Mouse (Mus musculus) stomach, postnatal 0 days (tissue): ENCODE measurements at regions not wholly inside any gene's neighbourhood (a gene's known extent, or its start where the extent isn't known, plus 50 kb on each side); places are given as distances from the start of the nearest gene placed in this dataset.

ENCODE experiments used
- ATAC-seq: fragments of 200-750 bp; cut with Nextera tagmentation; 2 replicates; pipeline ENCODE4 v1.8.0; 2017; ENCODE audit not compliant: low FRiP score, low TSS enrichment
- DNase-seq: peaks from one replicate; pipeline ENCODE4 v3.0.0-alpha.2; 2016; ENCODE audit warnings: low spot score
- H3K27ac ChIP-seq: fragments of 300-500 bp; sonication (generic); replicated peaks from 2 replicates; pipeline ENCODE4 v1.5.1; 2014; ENCODE audit warnings: mild to moderate bottlenecking, control low read depth
- H3K27me3 ChIP-seq: fragments of 300-500 bp; sonication (generic); 2 replicates; pipeline ENCODE4 v1.6.1; 2014; ENCODE audit warnings: low read length; ENCODE audit not compliant: control insufficient read depth, insufficient read depth
- H3K36me3 ChIP-seq: fragments of 300-500 bp; sonication (generic); 2 replicates; pipeline ENCODE4 v1.6.1; 2014; ENCODE audit warnings: low read length, mixed read lengths; ENCODE audit not compliant: control insufficient read depth, insufficient read depth
- H3K4me1 ChIP-seq: fragments of 300-500 bp; sonication (generic); replicated peaks from 2 replicates; pipeline ENCODE4 v1.6.1; 2014; ENCODE audit warnings: antibody characterized with exemption; ENCODE audit not compliant: control insufficient read depth, insufficient read depth
- H3K4me2 ChIP-seq: fragments of 300-500 bp; sonication (generic); replicated peaks from 2 replicates; pipeline ENCODE4 v1.6.1; 2014; ENCODE audit warnings: low read depth, mild to moderate bottlenecking, control low read depth, moderate library complexity
- H3K4me3 ChIP-seq: fragments of 300-500 bp; sonication (generic); 2 replicates; pipeline ENCODE4 v1.5.1; 2014; ENCODE audit warnings: low read depth, low read length, control low read depth
- H3K9ac ChIP-seq: fragments of 300-500 bp; sonication (generic); 2 replicates; pipeline ENCODE4 v1.6.1; 2014; ENCODE audit warnings: mild to moderate bottlenecking, low read length, control low read depth, mixed read lengths
- H3K9me3 ChIP-seq: fragments of 300-500 bp; sonication (generic); 2 replicates; pipeline ENCODE4 v1.6.1; 2016; ENCODE audit warnings: low read length; ENCODE audit not compliant: control insufficient read depth
- CTCF ChIP-seq: IDR thresholded peaks from 2 replicates; pipeline ENCODE4 v1.5.1; 2016; ENCODE audit warnings: antibody characterized with exemption, low read depth, mild to moderate bottlenecking, moderate library complexity
- EP300 ChIP-seq: optimal IDR thresholded peaks from 2 replicates; pipeline ENCODE3; 2016; ENCODE audit warnings: antibody characterized with exemption
- WGBS: fragments of 180-500 bp; shearing (Covaris S2); extraction: QIAGEN DNeasy Blood & Tissue Kit; methylation state at CpG from one replicate; pipeline ENCODE4 v1.1.7; 2014; 5-methylcytosine and 5-hydroxymethylcytosine counted together

DNA sequence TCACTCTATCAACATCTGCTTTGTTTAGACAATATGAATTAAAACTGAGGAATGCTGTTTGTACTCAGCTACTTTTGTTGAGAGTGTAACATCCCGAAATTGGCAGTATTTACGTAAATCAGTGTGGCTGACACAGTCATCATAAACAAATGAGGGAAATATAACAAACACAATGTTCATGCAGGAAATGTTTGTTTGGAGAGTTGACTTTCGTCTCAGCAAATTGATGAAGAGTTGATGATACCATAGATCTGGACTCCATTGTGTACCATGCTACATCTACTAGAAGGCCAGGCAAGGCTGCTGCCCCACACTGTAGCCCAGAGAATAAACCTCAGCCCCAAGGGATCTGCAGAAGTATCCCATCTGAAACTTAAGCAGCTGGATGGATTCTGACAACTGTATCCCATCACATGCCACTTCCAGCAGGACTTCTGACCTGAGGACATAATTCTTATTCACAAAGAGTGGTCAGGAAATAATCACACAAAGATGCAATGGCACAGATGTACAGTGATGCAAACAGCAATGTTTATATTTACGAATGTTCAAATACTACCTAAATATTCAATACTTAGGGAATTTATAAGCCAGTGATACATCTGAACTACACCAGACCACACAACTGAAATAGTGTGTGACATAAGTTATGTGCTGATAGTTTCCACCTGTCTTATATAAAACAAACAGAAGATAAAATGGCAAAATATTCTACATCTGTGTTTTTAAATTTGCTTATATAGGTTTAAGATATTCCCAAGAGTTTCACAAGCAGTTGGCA is 51.3 kb downstream of the Gm21897 start:
- Histone ChIP-seq H3K27me3 (no peaks in the 10 kb centered on the region), H3K4me3 (no peak overlapping the region), H3K4me1 (no peaks in the 10 kb centered on the region), H3K9ac (no peak overlapping the region), H3K27ac (no peak overlapping the region), H3K9me3 (no peaks in the 10 kb centered on the region), H3K36me3 (no peaks in the 10 kb centered on the region), H3K4me2 (no peak overlapping the region)
- TF ChIP-seq CTCF = no peak
- no peak for TF ChIP-seq EP300
- ATAC-seq = no peak; the same call in 1 of the 2 replicates
- 46% methylated on average over 4 of the region's 4 CpGs for WGBS
- DNase-seq = no peak

DNA sequence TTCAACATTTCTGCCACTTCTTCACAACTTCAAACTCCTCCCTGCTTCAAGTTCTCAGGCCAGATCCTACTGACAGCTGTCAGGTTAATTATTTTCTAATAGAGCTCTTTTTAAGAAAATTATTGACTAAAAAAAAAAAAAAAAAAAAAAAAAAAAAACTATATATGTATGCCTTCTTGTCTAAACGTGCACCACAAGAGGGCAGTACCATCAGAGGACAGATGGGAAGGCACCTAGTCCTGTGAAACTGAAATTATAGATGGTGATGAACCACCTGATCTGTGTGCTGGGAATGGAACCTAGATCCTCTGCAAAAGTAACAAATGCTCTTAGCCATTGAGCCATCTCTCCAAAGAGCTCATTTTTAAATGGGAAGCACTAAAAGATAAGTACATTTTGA is 55.6 kb downstream of the Gm21897 start:
- Histone ChIP-seq H3K9me3 (no peaks in the 10 kb centered on the region), H3K27me3 (no peaks in the 10 kb centered on the region), H3K4me2 (no peak overlapping the region), H3K4me3 (no peak overlapping the region), H3K36me3 (no peaks in the 10 kb centered on the region), H3K27ac (no peak overlapping the region), H3K9ac (no peak overlapping the region), H3K4me1 (no peaks in the 10 kb centered on the region)
- no peak for ATAC-seq
- WGBS = 17% methylated on average over 1 of the region's 1 CpGs
- DNase-seq = no peak
- TF ChIP-seq EP300 (no peak), CTCF (peak; percentile 43)

GRCm38 (mm10) chr16:15373961-15374360 is 56.7 kb downstream of the Gm21897 start:
- Histone ChIP-seq H3K27me3 (no peaks in the 10 kb centered on the region), H3K27ac (no peak overlapping the region), H3K4me3 (no peak overlapping the region), H3K36me3 (no peaks in the 10 kb centered on the region), H3K4me1 (no peaks in the 10 kb centered on the region), H3K9me3 (no peaks in the 10 kb centered on the region), H3K9ac (no peak overlapping the region), H3K4me2 (no peak overlapping the region)
- TF ChIP-seq CTCF (no peak), EP300 (no peak)
- 67% methylated on average over 1 of the region's 1 CpGs for WGBS
- no peak for DNase-seq
- no peak for ATAC-seq

- peak overlapping the region; percentile 9 for H3K27ac ChIP-seq
- no peaks in the 10 kb centered on the region for H3K9me3 ChIP-seq
- no peak for TF ChIP-seq CTCF
- H3K4me2 ChIP-seq = no peak overlapping the region
- no peak overlapping the region for H3K4me3 ChIP-seq
- no peaks in the 10 kb centered on the region for H3K4me1 ChIP-seq
- no peak for DNase-seq
- no peak overlapping the region for H3K9ac ChIP-seq
- ATAC-seq = peak; percentile 21; the same call in 1 of the 2 replicates
- no peaks in the 10 kb centered on the region for H3K36me3 ChIP-seq
- no peaks in the 10 kb centered on the region for H3K27me3 ChIP-seq
- 46% methylated on average over 3 of the region's 3 CpGs for WGBS
These were observed 68.4 kb downstream of the Gm21897 start for GRCm38 (mm10) chr16:15385557-15386240.

DNA sequence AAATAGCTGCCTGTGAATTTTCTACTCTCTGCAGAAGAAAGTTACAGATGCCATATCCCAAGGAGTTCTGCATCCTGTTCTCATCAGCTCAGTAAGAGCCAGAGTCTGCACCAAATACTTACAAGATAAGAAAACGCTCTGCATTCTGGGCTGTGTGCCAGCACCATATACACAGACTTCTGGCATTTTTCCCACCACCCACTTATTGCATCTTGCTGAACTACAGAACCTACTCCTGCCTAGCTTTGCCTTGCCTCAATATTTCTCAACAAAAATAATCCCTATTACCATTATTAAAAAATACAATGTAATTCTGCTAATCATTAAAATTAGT is 69.0 kb downstream of the Gm21897 start:
- Histone ChIP-seq H3K27ac (peak overlapping the region; percentile 9), H3K36me3 (no peaks in the 10 kb centered on the region), H3K27me3 (no peaks in the 10 kb centered on the region), H3K4me3 (no peak overlapping the region), H3K9ac (no peak overlapping the region), H3K4me2 (no peak overlapping the region), H3K4me1 (no peaks in the 10 kb centered on the region), H3K9me3 (no peaks in the 10 kb centered on the region)
- TF ChIP-seq EP300 = no peak
- no peak for TF ChIP-seq CTCF
- ATAC-seq (no peak), DNase-seq (peak; percentile 41)
- WGBS = 0% methylated on average over 1 of the region's 1 CpGs

DNA sequence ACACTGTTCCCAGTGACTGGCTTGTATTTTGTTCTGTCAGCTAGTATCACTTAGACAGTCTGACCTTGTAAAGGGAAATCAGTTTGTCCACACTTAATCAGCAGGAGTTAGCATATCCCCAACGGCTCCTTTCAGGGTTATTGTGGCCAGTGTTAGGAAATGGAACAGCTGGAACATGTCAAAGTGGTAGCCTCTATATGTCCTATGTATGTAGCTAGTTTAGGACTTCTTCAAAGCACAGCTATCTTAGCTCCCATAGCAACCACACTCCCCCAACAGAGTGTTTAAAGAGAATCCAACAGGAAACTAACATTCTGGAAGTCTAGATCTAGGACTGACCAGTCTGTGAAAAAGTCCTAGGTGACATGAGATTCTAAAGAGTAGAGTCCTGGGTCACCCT is 72.6 kb downstream of the Gm21897 start:
- 30% methylated on average over 1 of the region's 1 CpGs for WGBS
- Histone ChIP-seq H3K9ac (no peak overlapping the region), H3K4me2 (no peak overlapping the region), H3K27me3 (no peaks in the 10 kb centered on the region), H3K27ac (no peak overlapping the region), H3K4me1 (no peaks in the 10 kb centered on the region), H3K4me3 (no peak overlapping the region), H3K36me3 (no peaks in the 10 kb centered on the region), H3K9me3 (no peaks in the 10 kb centered on the region)
- TF ChIP-seq EP300 (no peak), CTCF (no peak)
- no peak for DNase-seq
- no peak for ATAC-seq
